Comparison of ENCODE assay signal across 19 mouse cellular contexts in the genomic region with DNA sequence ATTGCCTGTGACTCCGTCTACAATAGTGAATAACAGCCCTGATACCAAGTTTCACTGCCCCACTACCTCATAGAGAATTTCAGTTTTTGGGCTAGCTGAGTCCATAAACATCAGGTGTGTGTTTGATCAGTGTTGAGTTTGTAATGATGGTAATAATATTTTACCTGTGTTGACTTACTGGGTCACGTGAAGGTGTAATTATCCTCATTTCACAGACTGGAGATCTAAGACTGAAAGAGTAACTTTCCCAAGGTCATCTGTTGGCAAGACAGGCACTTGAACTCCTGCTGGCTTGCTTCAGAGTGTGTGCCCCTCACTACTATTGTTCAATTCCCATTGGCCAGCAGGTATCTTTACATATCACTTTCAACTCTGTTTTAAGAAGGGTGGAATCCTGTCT.
"Had no signal": no experiment of that assay in that cellular context is flagged by ENCODE, and none has a peak within 500 bp of the region (broad histone marks: within the 10 kb centered on the region; RNA-seq: fewer than 3 reads in every experiment).

No protein-coding gene starts in this region.

- H3K36me3 ChIP-seq: midbrain, embryonic 12.5 days; neural tube, embryonic 13.5 days; neural tube, embryonic 15.5 days had no signal

- H3K4me3 ChIP-seq: midbrain, embryonic 10.5 days; midbrain, embryonic 12.5 days; myocyte; neural tube, embryonic 13.5 days; neural tube, embryonic 15.5 days had no signal

- DNase-seq: lung, adult 18-20 months; lung, embryonic 14.5 days; lung, postnatal 10 days; lung, postnatal 4 days; midbrain, embryonic 14.5 days; retina, postnatal 1 day; right cerebral cortex, adult 18-20 months; right cerebral cortex, postnatal 25 days; right cerebral cortex, postnatal 4 days; spleen, adult 18-20 months; thymus, adult 18-20 months; thymus, postnatal 14 days; thymus, postnatal 36 days had no signal

- H3K9ac ChIP-seq: lung, embryonic 14.5 days; midbrain, embryonic 12.5 days; neural tube, embryonic 13.5 days; neural tube, embryonic 15.5 days had no signal

- H3K4me2 ChIP-seq: lung, embryonic 14.5 days; midbrain, embryonic 12.5 days; neural tube, embryonic 13.5 days; neural tube, embryonic 15.5 days had no signal

- H3K27ac ChIP-seq: midbrain, embryonic 10.5 days; midbrain, embryonic 12.5 days; neural tube, embryonic 13.5 days; neural tube, embryonic 15.5 days had no signal

- H3K27me3 ChIP-seq: midbrain, embryonic 12.5 days; neural tube, embryonic 13.5 days; neural tube, embryonic 15.5 days had no signal

- H3K9me3 ChIP-seq: midbrain, embryonic 10.5 days; midbrain, embryonic 12.5 days; neural tube, embryonic 13.5 days; neural tube, embryonic 15.5 days had no signal

- ATAC-seq: midbrain, embryonic 16.5 days had no signal
